12 mouse cellular contexts compared by ENCODE assay signal in the genomic region with DNA sequence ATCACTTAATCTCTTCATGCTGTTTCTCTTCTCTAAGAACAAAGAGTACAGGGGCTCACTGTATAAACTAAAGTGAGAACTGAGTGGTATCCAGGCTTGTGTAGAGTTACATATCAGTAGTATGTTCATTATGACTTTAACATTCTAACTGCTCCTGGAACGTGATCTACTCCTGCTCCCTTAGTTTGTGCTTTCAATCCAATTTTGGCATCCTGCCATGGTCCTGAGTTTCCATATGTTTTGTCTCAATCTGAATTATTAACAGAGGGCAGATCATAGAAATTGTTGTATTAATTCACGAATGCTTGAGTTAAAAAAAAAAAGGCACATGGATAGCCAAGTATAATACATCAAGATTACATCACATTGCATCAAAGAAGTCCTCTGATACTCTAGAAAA.
"Had no signal": no experiment of that assay in that cellular context is flagged by ENCODE, and none has a peak within 500 bp of the region (broad histone marks: within the 10 kb centered on the region; RNA-seq: fewer than 3 reads in every experiment).

No protein-coding gene starts in this region.

- H3K4me2 ChIP-seq: kidney, embryonic 15.5 days; limb, embryonic 15.5 days; liver, embryonic 12.5 days had no signal

- H3K9me3 ChIP-seq: kidney, embryonic 15.5 days; limb, embryonic 15.5 days; liver, embryonic 12.5 days; midbrain, embryonic 10.5 days had no signal

- H3K9ac ChIP-seq: kidney, embryonic 15.5 days; limb, embryonic 15.5 days; liver, embryonic 12.5 days had no signal

- H3K27ac ChIP-seq: kidney, embryonic 15.5 days; limb, embryonic 15.5 days; liver, embryonic 12.5 days; midbrain, embryonic 10.5 days had no signal

- H3K27me3 ChIP-seq: kidney, embryonic 15.5 days; limb, embryonic 15.5 days; liver, embryonic 12.5 days had no signal

- DNase-seq: kidney, adult 18-20 months; kidney, postnatal 36 days; layer of hippocampus, adult 9-11 months; layer of hippocampus, postnatal 36 days; lung, postnatal 4 days; right cerebral cortex, postnatal 14 days; thymus, postnatal 4 days had no signal

- H3K4me1 ChIP-seq: kidney, embryonic 15.5 days; limb, embryonic 15.5 days; liver, embryonic 12.5 days; midbrain, embryonic 10.5 days had no signal

- H3K36me3 ChIP-seq: kidney, embryonic 15.5 days; limb, embryonic 15.5 days; liver, embryonic 12.5 days; midbrain, embryonic 10.5 days had no signal

- ATAC-seq: liver, embryonic 12.5 days; midbrain, embryonic 16.5 days had no signal

- H3K4me3 ChIP-seq: kidney, embryonic 15.5 days; limb, embryonic 15.5 days; liver, embryonic 12.5 days; midbrain, embryonic 10.5 days had no signal
